Mouse (Mus musculus): ENCODE data around the gene Zfp821. TPM values are rescaled to one million over a fixed set of nuclear protein-coding genes. Genes with fewer than 3 reads are reported as not detected.
A peak's percentile ranks its signal among the peaks of the same experiment; 100 is the strongest.

Zfp821 gene
- polyA plus RNA-seq, 1 experiment from 2014 or later = 28.7 TPM

- H3K27me3 ChIP-seq = no peaks in the 10 kb centered on the region
- ATAC-seq = no peak
- ChIA-PET POLR2A (interaction anchor here (0.6 to 1.0 kb wide), 2 partner anchors 14 to 84 kb away, joined by 3 read pairs; partner anchors contain the start of gene Dhodh), CTCF (no interaction called here)
- in situ Hi-C loops (cut with MboI; ENCODE audit: low pct_unique_long_range_greater_than_20kb) = no loop called here
- no peak for TF ChIP-seq CTCF (IDR thresholded peaks at IDR 0.05)
- DNase-seq (ENCODE audit: low read depth, low spot score) = no peak
These were observed 13.6 kb upstream of the Zfp821 start for GRCm38 (mm10) chr8:109691769-109692168.

GRCm38 (mm10) chr8:109692443-109693145, 12.8 kb upstream of the Zfp821 start:
- POLR2A ChIA-PET = interaction anchor here (0.6 to 1.0 kb wide), 2 partner anchors 13 to 85 kb away, joined by 3 read pairs; partner anchors contain the start of gene Dhodh
- no peaks in the 10 kb centered on the region for H3K27me3 ChIP-seq
- in situ Hi-C loops (cut with MboI; ENCODE audit: low pct_unique_long_range_greater_than_20kb) = no loop called here
- no peak for DNase-seq (ENCODE audit: low read depth, low spot score)
- ATAC-seq = peak; percentile 68
- TF ChIP-seq CTCF (IDR thresholded peaks at IDR 0.05) = no peak
- CTCF ChIA-PET = no interaction called here

DNA sequence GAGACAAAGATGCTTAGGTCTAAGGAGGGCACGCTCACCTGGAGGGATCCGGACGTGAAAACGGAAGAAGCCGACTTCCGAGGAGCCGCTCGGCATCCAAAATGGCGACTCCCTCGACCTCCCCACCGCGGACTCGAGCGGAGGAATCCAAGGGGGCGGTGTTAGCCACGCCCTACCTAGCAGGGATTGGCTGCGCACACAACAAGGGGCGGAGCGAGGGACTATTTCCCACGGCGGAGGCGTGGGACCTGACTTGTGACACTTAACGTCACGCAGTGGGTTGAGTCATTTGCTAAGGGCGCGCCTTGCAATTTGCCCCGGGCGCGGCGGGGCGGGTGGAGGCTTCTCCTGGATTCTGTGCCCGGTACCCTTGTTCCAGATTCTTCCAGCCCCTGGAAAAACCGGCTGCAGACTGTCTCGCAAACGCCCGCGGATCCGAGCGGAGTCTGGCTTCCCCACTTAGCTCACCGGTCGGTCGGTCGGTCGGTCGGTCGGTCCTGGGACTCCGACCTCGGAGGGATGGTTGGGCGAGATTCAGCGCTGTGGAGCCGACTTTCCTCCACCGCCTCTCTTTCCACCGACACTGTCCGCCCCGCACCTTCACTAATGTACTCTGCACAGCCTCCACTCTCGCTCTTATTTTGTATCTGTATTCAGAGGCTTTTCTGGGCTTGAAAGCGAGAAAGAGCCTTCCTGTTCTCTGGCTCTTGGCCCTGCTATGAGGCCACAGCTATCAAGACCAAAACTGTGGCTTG, 12.0 kb upstream of the Zfp821 start, which contains the start of gene Ist1:
TSS of gene Ist1 (minus strand) at position 115 of the 755 bp plus-strand sequence.
- no peak for TF ChIP-seq CTCF (IDR thresholded peaks at IDR 0.05)
- DNase-seq (ENCODE audit: low read depth, low spot score) (peak; percentile 92), ATAC-seq (peak; percentile 93)
- no peaks in the 10 kb centered on the region for H3K27me3 ChIP-seq
- CTCF ChIA-PET = interaction anchor here (0.9 to 2.0 kb wide), 2 partner anchors 12 to 13 kb away, joined by 3 to 6 read pairs; partner anchors contain the start of gene Zfp821
- POLR2A ChIA-PET = interaction anchor here (1.0 to 1.6 kb wide), 3 partner anchors 12 to 13 kb away, joined by 3 to 4 read pairs (median 3); no protein-coding TSS in a partner anchor
- in situ Hi-C loops (cut with MboI; ENCODE audit: low pct_unique_long_range_greater_than_20kb) = no loop called here

- ChIA-PET POLR2A (interaction anchor here (0.7 to 1.6 kb wide), 4 partner anchors 11 to 28 kb away, joined by 3 to 4 read pairs (median 3); no protein-coding TSS in a partner anchor), CTCF (interaction anchor here (0.9 to 2.0 kb wide), 2 partner anchors 11 to 12 kb away, joined by 3 to 6 read pairs; partner anchors contain the start of gene Zfp821)
- no peak for TF ChIP-seq CTCF (IDR thresholded peaks at IDR 0.05)
- no peak for DNase-seq (ENCODE audit: low read depth, low spot score)
- in situ Hi-C loops (cut with MboI; ENCODE audit: low pct_unique_long_range_greater_than_20kb) = no loop called here
- H3K27me3 ChIP-seq = no peaks in the 10 kb centered on the region
- ATAC-seq = no peak
These were observed 11.2 kb upstream of the Zfp821 start for GRCm38 (mm10) chr8:109694154-109694553.

DNA sequence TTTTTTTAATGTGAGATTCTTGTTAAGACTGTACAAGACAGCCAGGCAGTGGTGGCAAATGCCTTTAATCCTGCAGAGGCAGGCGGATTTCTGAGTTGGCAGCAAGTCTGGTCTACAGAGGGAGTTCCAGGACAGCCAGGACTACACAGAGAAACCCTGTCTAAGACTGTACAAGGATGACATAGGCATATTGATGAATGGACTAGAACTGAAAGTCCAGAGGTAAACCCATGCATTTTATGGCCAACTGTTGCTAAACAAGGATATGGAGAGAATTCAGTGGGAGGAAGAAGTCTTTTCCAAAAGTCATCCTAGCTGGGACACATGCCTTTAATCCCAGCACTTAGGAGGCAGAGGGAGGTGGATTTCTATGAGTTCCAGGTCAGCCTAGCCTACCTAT, 7.6 kb upstream of the Zfp821 start:
- in situ Hi-C loops (cut with MboI; ENCODE audit: low pct_unique_long_range_greater_than_20kb) = no loop called here
- CTCF ChIA-PET = no interaction called here
- POLR2A ChIA-PET = no interaction called here
- ATAC-seq (no peak), DNase-seq (ENCODE audit: low read depth, low spot score) (no peak)
- no peak for TF ChIP-seq CTCF (IDR thresholded peaks at IDR 0.05)
- peaks cover 2% of the 10 kb centered on the region for H3K27me3 ChIP-seq

GRCm38 (mm10) chr8:109698477-109698876, 6.9 kb upstream of the Zfp821 start:
- CTCF ChIA-PET = no interaction called here
- in situ Hi-C loops (cut with MboI; ENCODE audit: low pct_unique_long_range_greater_than_20kb) = no loop called here

GRCm38 (mm10) chr8:109704565-109705319, 604 bp upstream of the Zfp821 start:
- in situ Hi-C loops (cut with MboI; ENCODE audit: low pct_unique_long_range_greater_than_20kb) = loop anchor here (5.0 kb wide), 1 partner anchor 73 kb away; the partner anchor contains the start of gene Ap1g1
- H3K27me3 ChIP-seq = peaks cover 2% of the 10 kb centered on the region
- ChIA-PET POLR2A (interaction anchor here (0.6 to 1.1 kb wide), 3 partner anchors 11 to 243 kb away, joined by 3 to 4 read pairs (median 3); no protein-coding TSS in a partner anchor), CTCF (interaction anchor here (0.9 kb wide), 1 partner anchor 11 kb away, joined by 3 read pairs; no protein-coding TSS in a partner anchor)
- DNase-seq (ENCODE audit: low read depth, low spot score) = no peak
- ATAC-seq = no peak
- no peak for TF ChIP-seq CTCF (IDR thresholded peaks at IDR 0.05)

More at GRCm38 (mm10) chr8:109698477-109698876, 6.9 kb upstream of the Zfp821 start:
- no peak for TF ChIP-seq CTCF (IDR thresholded peaks at IDR 0.05)
- peaks cover 2% of the 10 kb centered on the region for H3K27me3 ChIP-seq
- POLR2A ChIA-PET = no interaction called here
- ATAC-seq = no peak
- no peak for DNase-seq (ENCODE audit: low read depth, low spot score)

- DNase-seq (ENCODE audit: low read depth, low spot score) = no peak
- in situ Hi-C loops (cut with MboI; ENCODE audit: low pct_unique_long_range_greater_than_20kb) = loop anchor here (5.0 kb wide), 1 partner anchor 71 kb away; the partner anchor contains the start of gene Ap1g1
- POLR2A ChIA-PET = interaction anchor here (0.6 to 1.4 kb wide), 7 partner anchors 9 to 119 kb away, joined by 3 to 7 read pairs (median 3); partner anchors contain the start of gene Ap1g1
- CTCF ChIA-PET = interaction anchor here (0.5 to 3.2 kb wide), 17 partner anchors 10 to 152 kb away, joined by 3 to 23 read pairs (median 4); partner anchors contain the start of gene Atxn1l
- TF ChIP-seq CTCF (IDR thresholded peaks at IDR 0.05) = no peak
- H3K27me3 ChIP-seq = no peaks in the 10 kb centered on the region
- ATAC-seq = peak; percentile 17
These were observed 929 bp downstream of the Zfp821 start for GRCm38 (mm10) chr8:109706076-109706873.

DNA sequence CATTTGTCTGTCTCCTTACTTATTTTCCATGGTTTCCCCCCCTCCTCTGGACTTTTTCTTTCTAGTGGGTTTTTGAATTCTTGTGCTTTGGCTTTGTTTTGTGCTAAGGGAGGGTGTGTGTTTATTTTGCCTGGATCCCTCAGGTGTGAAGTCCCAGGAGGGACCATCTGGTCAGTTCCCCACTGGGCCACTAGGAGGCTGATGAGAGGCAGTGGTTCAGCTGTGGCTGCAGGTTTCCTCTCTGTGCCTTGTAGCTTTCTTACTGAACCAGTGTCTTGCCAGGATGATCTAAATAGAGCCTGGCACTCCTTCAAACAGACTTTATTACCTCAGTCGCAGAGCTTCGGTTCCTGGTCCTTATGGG, 1.5 kb downstream of the Zfp821 start:
- ChIA-PET CTCF (interaction anchor here (0.5 to 3.2 kb wide), 15 partner anchors 9 to 151 kb away, joined by 3 to 23 read pairs (median 4); partner anchors contain the start of gene Atxn1l), POLR2A (interaction anchor here (1.3 to 1.4 kb wide), 3 partner anchors 15 to 45 kb away, joined by 3 to 7 read pairs (median 4); no protein-coding TSS in a partner anchor)
- DNase-seq (ENCODE audit: low read depth, low spot score) (no peak), ATAC-seq (peak; percentile 68)
- in situ Hi-C loops (cut with MboI; ENCODE audit: low pct_unique_long_range_greater_than_20kb) = loop anchor here (5.0 kb wide), 1 partner anchor 70 kb away; the partner anchor contains the start of gene Ap1g1
- peak; percentile 96 for TF ChIP-seq CTCF (IDR thresholded peaks at IDR 0.05)
- no peaks in the 10 kb centered on the region for H3K27me3 ChIP-seq

Data from Patski (cell line).